ENCODE assay signal across 9 mouse cellular contexts in the genomic region with DNA sequence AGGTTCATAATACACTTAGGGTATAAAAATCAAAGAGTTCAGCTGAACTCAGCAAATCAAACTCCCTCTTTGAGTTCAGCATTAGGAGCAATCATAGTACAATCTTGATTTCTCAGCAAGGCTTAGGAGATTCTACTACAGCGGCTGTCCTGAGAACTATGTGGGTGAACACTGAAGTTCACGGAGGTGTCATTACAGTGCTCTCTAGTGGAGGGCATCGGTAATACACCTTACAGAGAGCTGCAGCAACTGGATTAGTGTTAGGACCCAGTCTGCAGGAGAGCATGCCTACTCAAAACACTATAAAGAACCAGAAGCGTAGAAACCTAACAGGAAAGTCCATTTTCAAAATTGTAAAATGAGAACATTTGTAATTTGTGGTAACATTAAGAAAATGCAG. TPM values are rescaled to one million over a fixed set of nuclear protein-coding genes. Genes with fewer than 3 reads are reported as not detected.
DNase-seq lines count a peak whose midpoint lies in the region; ATAC-seq lines count a peak whose summit lies in the region.
"Had no signal": no experiment of that assay in that cellular context is flagged by ENCODE, and none has a peak within 500 bp of the region (broad histone marks: within the 10 kb centered on the region; RNA-seq: fewer than 3 reads in every experiment).

No protein-coding gene starts in this region.

- no peaks in the 10 kb centered on the region for H3K9me3 ChIP-seq in forebrain, embryonic 14.5 days (replicated peaks; ENCODE audit: control insufficient read depth, low read length)
- no peaks in the 10 kb centered on the region for H3K9me3 ChIP-seq in forebrain, embryonic 12.5 days

- H3K27ac ChIP-seq in forebrain, embryonic 14.5 days (ENCODE audit: low read depth, low read length): no peak overlapping the region
- no peak overlapping the region for H3K27ac ChIP-seq in forebrain, embryonic 12.5 days

- 28% methylated on average over 4 of the region's 4 CpGs for WGBS in forebrain, embryonic 14.5 days
- WGBS in forebrain, embryonic 12.5 days: 38% methylated on average over 4 of the region's 4 CpGs

- no peak overlapping the region for H3K4me2 ChIP-seq in forebrain, embryonic 14.5 days (ENCODE audit: low read length)
- H3K4me2 ChIP-seq in forebrain, embryonic 12.5 days: no peak overlapping the region

- H3K4me3 ChIP-seq in forebrain, embryonic 14.5 days (ENCODE audit: low read depth, low read length): no peak overlapping the region
- no peak overlapping the region for H3K4me3 ChIP-seq in forebrain, embryonic 12.5 days (replicated peaks)

- H3K9ac ChIP-seq in forebrain, embryonic 14.5 days (ENCODE audit: low read length): no peak overlapping the region
- no peak overlapping the region for H3K9ac ChIP-seq in forebrain, embryonic 12.5 days

- DNase-seq in forebrain, embryonic 14.5 days (ENCODE audit: low spot score): peak; percentile 38
- peak; percentile 56 for DNase-seq in urinary bladder, postnatal 14 days (ENCODE audit: low spot score)
- no peak for DNase-seq in urinary bladder, postnatal 10 days (ENCODE audit: low spot score)
- DNase-seq in cerebellum, adult 9-11 months: peak; percentile 39
- DNase-seq in induced T-regulatory cell, adult 2 months (ENCODE audit: low read depth): peak; percentile 90
- DNase-seq in lung, postnatal 36 days: peak; percentile 81
- peak; percentile 80 for DNase-seq in thymus, postnatal 0 days (ENCODE audit: low spot score)

- no peaks in the 10 kb centered on the region for H3K27me3 ChIP-seq in forebrain, embryonic 14.5 days (replicated peaks; ENCODE audit: control insufficient read depth, insufficient read depth, low read length)
- H3K27me3 ChIP-seq in forebrain, embryonic 12.5 days: peaks cover 15% of the 10 kb centered on the region

- H3K4me1 ChIP-seq in forebrain, embryonic 14.5 days (ENCODE audit: control insufficient read depth, insufficient read depth, low read length): peaks cover 13% of the 10 kb centered on the region
- peaks cover 14% of the 10 kb centered on the region for H3K4me1 ChIP-seq in forebrain, embryonic 12.5 days

- H3K36me3 ChIP-seq in forebrain, embryonic 14.5 days (ENCODE audit: control insufficient read depth, insufficient read depth, low read length): no peaks in the 10 kb centered on the region
- no peaks in the 10 kb centered on the region for H3K36me3 ChIP-seq in forebrain, embryonic 12.5 days (replicated peaks)

- ATAC-seq in forebrain, embryonic 14.5 days: no peak
- no peak for ATAC-seq in forebrain, embryonic 12.5 days (ENCODE audit: low FRiP score)

RNA-seq across cellular contexts. Expression of a gene that starts 19.0 kb away (rescaled TPM):
- polyA plus RNA-seq in forebrain, embryonic 14.5 days (2014; fragmentation: Nextera tagmentation; extraction: Ambion mirVana): 0.18 TPM in 1 of 2 replicates, not detected in the other
- polyA plus RNA-seq in forebrain, embryonic 12.5 days (2016; fragmentation: Nextera tagmentation; extraction: Ambion mirVana): 0.09 and 0.17 TPM in 2 replicates
- 0.14 TPM in 1 of 2 replicates, not detected in the other for polyA plus RNA-seq in thymus, postnatal 0 days (2015; fragmentation: Nextera tagmentation; extraction: Ambion mirVana)
- polyA plus RNA-seq: stomach, embryonic 14.5 days had no signal

RNA-seq across cellular contexts. Expression of a gene that starts 28.9 kb away (rescaled TPM):
- polyA plus RNA-seq in forebrain, embryonic 14.5 days (2014; fragmentation: Nextera tagmentation; extraction: Ambion mirVana): 159 and 173 TPM in 2 replicates
- 117 and 119 TPM in 2 replicates for polyA plus RNA-seq in forebrain, embryonic 12.5 days (2016; fragmentation: Nextera tagmentation; extraction: Ambion mirVana)
- 84.6 and 94.4 TPM in 2 replicates for polyA plus RNA-seq in thymus, postnatal 0 days (2015; fragmentation: Nextera tagmentation; extraction: Ambion mirVana)
